ENCODE assay signal across 20 mouse cellular contexts in genomic region chr14:79844306-79844705, GRCm38 (mm10).
"Had no signal": no experiment of that assay in that cellular context is flagged by ENCODE, and none has a peak within 500 bp of the region (broad histone marks: within the 10 kb centered on the region; RNA-seq: fewer than 3 reads in every experiment).

No protein-coding gene starts in this region.

- ATAC-seq: liver, embryonic 12.5 days; midbrain, embryonic 15.5 days had no signal

- DNase-seq: kidney, adult 18-20 months; kidney, postnatal 25 days; layer of hippocampus, postnatal 36 days; liver; lung, adult 18-20 months; lung, postnatal 10 days; lung, postnatal 36 days; thymus, adult 18-20 months; thymus, postnatal 36 days had no signal

- H3K4me3 ChIP-seq: limb, embryonic 10.5 days; limb, embryonic 13.5 days; liver, embryonic 12.5 days; liver, embryonic 15.5 days; lung, embryonic 15.5 days; megakaryocyte, embryonic 14.5 days; midbrain, embryonic 10.5 days; midbrain, embryonic 15.5 days; neural tube, embryonic 12.5 days; neural tube, embryonic 15.5 days had no signal

- H3K9me3 ChIP-seq: limb, embryonic 10.5 days; limb, embryonic 13.5 days; liver, embryonic 12.5 days; lung, embryonic 15.5 days; midbrain, embryonic 10.5 days; midbrain, embryonic 15.5 days; neural tube, embryonic 12.5 days; neural tube, embryonic 15.5 days had no signal

- H3K36me3 ChIP-seq: limb, embryonic 10.5 days; limb, embryonic 13.5 days; liver, embryonic 12.5 days; liver, embryonic 15.5 days; lung, embryonic 15.5 days; midbrain, embryonic 10.5 days; midbrain, embryonic 15.5 days; neural tube, embryonic 12.5 days; neural tube, embryonic 15.5 days had no signal

- H3K9ac ChIP-seq: limb, embryonic 13.5 days; liver, embryonic 12.5 days; liver, embryonic 15.5 days; lung, embryonic 15.5 days; midbrain, embryonic 15.5 days; neural tube, embryonic 12.5 days; neural tube, embryonic 15.5 days had no signal

- H3K4me2 ChIP-seq: limb, embryonic 13.5 days; liver, embryonic 12.5 days; liver, embryonic 15.5 days; lung, embryonic 15.5 days; midbrain, embryonic 15.5 days; neural tube, embryonic 12.5 days; neural tube, embryonic 15.5 days had no signal

- H3K27me3 ChIP-seq: limb, embryonic 13.5 days; liver, embryonic 12.5 days; liver, embryonic 15.5 days; lung, embryonic 15.5 days; megakaryocyte, embryonic 14.5 days; neural tube, embryonic 12.5 days; neural tube, embryonic 15.5 days had no signal

- H3K4me1 ChIP-seq: limb, embryonic 10.5 days; limb, embryonic 13.5 days; liver, embryonic 12.5 days; liver, embryonic 15.5 days; lung, embryonic 15.5 days; megakaryocyte, embryonic 14.5 days; neural tube, embryonic 12.5 days had no signal

- H3K27ac ChIP-seq: kidney, postnatal 0 days; limb, embryonic 10.5 days; limb, embryonic 13.5 days; liver, embryonic 12.5 days; liver, embryonic 15.5 days; lung, embryonic 15.5 days; midbrain, embryonic 10.5 days; midbrain, embryonic 15.5 days; neural tube, embryonic 12.5 days; neural tube, embryonic 15.5 days had no signal
